Mouse (Mus musculus): ENCODE data around the gene Olfr670.
"Not testable (repeated sequence)": the region's sequence is repeated elsewhere in the genome, so short reads cannot be mapped to it uniquely, and the experiment has no call there.

Gene Olfr670

DNA sequence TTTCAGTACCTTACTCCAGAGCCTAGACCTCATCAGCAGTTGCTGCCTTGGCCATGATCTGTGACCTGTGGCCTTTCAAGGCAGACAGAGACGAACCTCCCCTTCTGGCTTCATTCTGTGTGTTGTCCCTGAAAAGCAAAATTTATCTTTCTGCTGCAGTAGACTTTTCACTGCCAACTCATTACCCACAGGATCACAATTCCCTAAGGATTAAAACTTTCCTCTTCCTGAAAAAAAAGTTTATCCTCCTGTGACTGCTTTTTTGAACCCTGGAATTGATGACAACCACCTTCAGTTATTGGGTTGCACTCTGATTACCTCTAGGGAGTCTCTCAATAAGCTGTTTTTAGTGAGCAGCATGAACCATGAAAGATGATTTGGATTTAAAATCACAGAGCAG is at the start of gene Olfr670:
Olfr670 (minus strand) TSS at position 101 of the 400 bp plus-strand sequence.
- Histone ChIP-seq H3K27me3 (ENCODE audit: control insufficient read depth, insufficient read depth, low read length, poor library complexity, severe bottlenecking) (no peaks in the 10 kb centered on the region), H3K36me3 (ENCODE audit: control insufficient read depth, insufficient read depth, low read length, poor library complexity, severe bottlenecking) (no peaks in the 10 kb centered on the region)
- DNase-seq (ENCODE audit: low read depth, low spot score): no peak

DNA sequence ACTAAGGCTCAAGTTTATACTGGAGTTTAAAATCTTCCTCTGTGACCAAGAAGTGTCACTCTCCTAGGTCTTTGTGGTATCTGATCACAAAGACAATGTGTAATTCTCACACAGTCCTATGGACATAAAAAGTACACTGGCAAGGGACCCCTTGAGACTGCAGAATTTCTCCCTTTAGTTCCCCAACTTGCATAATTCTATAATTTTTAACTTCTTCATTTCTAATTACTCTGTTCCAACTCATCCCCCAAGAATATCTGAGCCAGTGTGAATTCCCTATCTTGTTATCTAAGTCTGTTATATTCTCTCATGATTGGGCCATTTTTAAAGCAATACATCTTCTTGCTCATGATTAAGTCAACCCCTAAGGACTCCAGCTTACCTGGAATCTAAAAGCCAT is 39.5 kb upstream of the Olfr670 start, which contains the start of gene Olfr672:
Olfr672 (minus strand) TSS at position 101 of the 400 bp plus-strand sequence.
- H3K36me3 ChIP-seq (ENCODE audit: control insufficient read depth, insufficient read depth, low read length, poor library complexity, severe bottlenecking): no peaks in the 10 kb centered on the region
- DNase-seq (ENCODE audit: low read depth, low spot score): no peak
- no peaks in the 10 kb centered on the region for H3K27me3 ChIP-seq (ENCODE audit: control insufficient read depth, insufficient read depth, low read length, poor library complexity, severe bottlenecking)

DNA sequence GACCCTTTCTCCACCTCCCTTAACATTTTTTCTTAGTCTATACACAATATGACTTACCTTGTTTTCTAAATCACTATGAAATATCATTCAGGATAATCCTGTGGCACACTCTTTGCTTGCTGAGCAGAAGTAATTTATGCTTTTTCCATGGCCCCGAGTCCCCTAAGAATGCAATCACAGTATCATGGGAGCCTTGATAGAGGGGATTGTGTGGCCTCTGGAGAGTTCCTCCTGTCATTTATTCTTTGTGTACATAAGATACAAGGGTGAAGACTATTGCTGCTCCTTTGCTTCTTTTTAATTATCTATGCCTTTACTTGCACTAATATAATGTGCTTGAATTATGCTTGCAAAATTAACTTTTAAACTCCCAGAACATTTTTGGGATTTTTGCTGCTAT is 16.6 kb upstream of the Olfr670 start, which contains the start of gene Olfr671:
Olfr671 (minus strand) TSS at position 101 of the 400 bp plus-strand sequence.
- no peak for DNase-seq (ENCODE audit: low read depth, low spot score)
- no peaks in the 10 kb centered on the region for H3K36me3 ChIP-seq (ENCODE audit: control insufficient read depth, insufficient read depth, low read length, poor library complexity, severe bottlenecking)
- no peaks in the 10 kb centered on the region for H3K27me3 ChIP-seq (ENCODE audit: control insufficient read depth, insufficient read depth, low read length, poor library complexity, severe bottlenecking)

DNA sequence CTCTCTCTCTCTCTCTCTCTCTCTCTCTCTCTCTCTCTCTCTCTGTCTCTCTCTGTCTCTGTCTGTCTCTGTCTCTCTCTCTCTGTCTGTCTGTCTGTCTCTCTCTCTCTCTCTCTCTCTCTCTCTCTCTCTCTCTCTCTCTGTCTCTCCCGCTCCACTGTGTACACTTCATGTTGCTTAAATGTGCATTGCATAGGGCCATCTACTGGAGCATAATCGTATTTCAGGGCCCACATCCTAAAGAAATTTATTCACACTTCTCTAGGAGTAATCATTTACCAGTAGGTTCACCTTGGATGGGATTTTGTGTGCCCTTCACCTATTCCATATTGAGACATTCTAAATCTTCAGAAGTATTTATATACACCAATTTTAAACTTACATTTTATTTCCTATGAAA is 10.1 kb upstream of the Olfr670 start:
- DNase-seq (ENCODE audit: low read depth, low spot score); H3K27me3 ChIP-seq (ENCODE audit: control insufficient read depth, insufficient read depth, low read length, poor library complexity, severe bottlenecking); H3K36me3 ChIP-seq (ENCODE audit: control insufficient read depth, insufficient read depth, low read length, poor library complexity, severe bottlenecking): not testable (repeated sequence)

GRCm38 (mm10) chr7:104950234-104950633 is 12.2 kb downstream of the Olfr670 start:
- not testable (repeated sequence) for H3K36me3 ChIP-seq (ENCODE audit: control insufficient read depth, insufficient read depth, low read length, poor library complexity, severe bottlenecking); DNase-seq (ENCODE audit: low read depth, low spot score); H3K27me3 ChIP-seq (ENCODE audit: control insufficient read depth, insufficient read depth, low read length, poor library complexity, severe bottlenecking)

DNA sequence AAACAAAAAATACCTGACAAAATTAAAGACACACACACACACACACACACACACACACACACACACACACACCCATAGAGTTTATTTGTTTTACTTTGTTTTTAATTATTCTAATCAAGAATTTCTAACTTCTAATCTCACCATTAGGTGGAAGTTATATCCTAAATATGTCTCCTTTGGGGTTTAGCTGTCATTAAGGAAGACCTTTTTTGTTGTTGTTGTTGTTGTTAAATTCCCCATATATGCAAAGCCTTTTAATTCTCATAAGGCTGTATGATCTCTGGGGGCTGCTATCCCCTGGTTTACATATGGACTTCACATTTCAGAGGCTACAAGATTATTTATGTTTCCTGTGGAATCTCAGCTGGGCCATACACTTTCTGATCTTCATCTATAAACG is 28.5 kb downstream of the Olfr670 start, which contains the start of gene Olfr669:
Olfr669 (plus strand) TSS at position 301 of the 400 bp plus-strand sequence.
- Histone ChIP-seq H3K27me3 (ENCODE audit: control insufficient read depth, insufficient read depth, low read length, poor library complexity, severe bottlenecking) (no peaks in the 10 kb centered on the region), H3K36me3 (ENCODE audit: control insufficient read depth, insufficient read depth, low read length, poor library complexity, severe bottlenecking) (no peaks in the 10 kb centered on the region)
- DNase-seq (ENCODE audit: low read depth, low spot score): no peak

DNA sequence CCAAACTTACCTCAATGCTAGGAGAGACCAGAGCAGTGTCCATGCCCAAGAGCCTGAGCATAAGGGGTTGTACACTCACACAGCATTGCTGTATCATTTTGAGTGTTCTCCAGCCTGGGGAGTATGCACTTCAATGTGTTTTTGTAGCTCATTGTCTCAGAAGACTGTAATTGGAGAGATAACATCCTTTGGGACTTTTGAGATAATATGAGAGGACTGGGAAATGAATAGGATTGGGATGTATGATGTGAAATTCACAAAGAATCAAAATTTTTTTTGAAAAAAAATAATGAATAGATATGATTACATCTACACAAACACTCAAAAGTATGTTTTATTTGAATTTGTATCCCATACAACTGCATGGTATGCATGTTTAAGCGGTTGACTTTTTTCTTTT is 34.5 kb downstream of the Olfr670 start, which contains the start of gene Olfr668:
Olfr668 (minus strand) TSS at position 101 of the 400 bp plus-strand sequence.
- Histone ChIP-seq H3K27me3 (ENCODE audit: control insufficient read depth, insufficient read depth, low read length, poor library complexity, severe bottlenecking) (no peaks in the 10 kb centered on the region), H3K36me3 (ENCODE audit: control insufficient read depth, insufficient read depth, low read length, poor library complexity, severe bottlenecking) (no peaks in the 10 kb centered on the region)
- no peak for DNase-seq (ENCODE audit: low read depth, low spot score)

DNA sequence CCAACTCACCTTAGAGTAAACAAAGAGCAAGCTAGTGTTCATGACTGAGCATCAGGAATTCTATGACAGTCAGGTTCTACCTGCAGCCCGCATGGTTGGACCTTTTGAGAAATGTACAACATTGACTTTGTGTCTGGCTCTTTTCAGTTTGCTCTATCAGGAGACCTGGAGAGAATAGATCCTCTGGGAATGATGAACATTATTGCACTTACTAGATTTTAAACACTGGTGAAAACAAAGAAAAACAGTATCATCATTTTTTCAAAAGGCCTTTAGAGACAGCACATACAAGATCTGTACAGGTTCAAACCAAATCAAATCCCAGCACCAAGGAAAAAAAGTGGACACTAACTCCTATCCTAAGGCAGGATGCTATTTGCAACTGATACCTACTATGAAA is 41.0 kb downstream of the Olfr670 start, which contains the start of gene Olfr667:
Olfr667 (minus strand) TSS at position 101 of the 400 bp plus-strand sequence.
- DNase-seq (ENCODE audit: low read depth, low spot score): no peak
- no peaks in the 10 kb centered on the region for H3K27me3 ChIP-seq (ENCODE audit: control insufficient read depth, insufficient read depth, low read length, poor library complexity, severe bottlenecking)
- H3K36me3 ChIP-seq (ENCODE audit: control insufficient read depth, insufficient read depth, low read length, poor library complexity, severe bottlenecking): no peaks in the 10 kb centered on the region
